Comparison of ENCODE assay signal across 1 mouse cellular context in the genomic region with DNA sequence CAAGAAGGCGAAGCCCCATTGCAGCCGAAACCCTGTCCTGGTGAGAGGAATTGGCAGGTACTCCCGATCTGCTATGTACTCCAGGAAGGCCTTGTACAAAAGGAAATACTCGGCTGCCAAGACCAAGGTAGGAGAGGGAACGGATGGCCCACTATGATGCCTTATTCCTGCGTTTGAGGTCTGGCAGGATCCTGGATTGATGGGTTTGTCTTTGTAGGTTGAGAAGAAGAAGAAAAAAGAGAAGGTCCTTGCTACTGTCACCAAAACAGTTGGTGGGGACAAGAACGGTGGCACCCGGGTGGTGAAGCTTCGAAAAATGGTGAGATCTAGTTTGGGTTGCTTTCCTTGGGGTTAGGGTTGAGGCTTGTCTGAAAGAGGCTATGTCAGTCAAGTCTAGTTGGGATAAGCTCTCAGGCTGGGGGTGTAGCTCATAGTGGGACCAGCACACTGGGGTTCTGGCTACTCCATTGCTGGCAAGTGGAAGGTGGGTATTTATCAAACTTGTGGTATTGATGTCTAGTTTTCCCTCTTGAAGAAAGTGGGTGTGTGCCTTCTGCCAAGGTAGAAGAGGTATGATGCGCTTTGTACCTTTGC.
TF ChIP-seq lines count a peak whose summit lies in the region.

No protein-coding gene starts in this region.

TF ChIP-seq in CH12.LX, 34 proteins besides CTCF, POLR2A, EP300 and RAD21:
- TF ChIP-seq MYC (IDR thresholded peaks at IDR 0.05; ENCODE audit: low read depth, low read length) = 0 out of 2 replicates have a peak, but pooled peaks have one; percentile 35
- 0 out of 2 replicates have a peak, but pooled peaks have one; percentile 15 for TF ChIP-seq ZMIZ1 (IDR thresholded peaks at IDR 0.05; ENCODE audit: low read depth, low read length)
